Mouse (Mus musculus): Measurements from ENCODE around the gene Hus1b. TPM values are rescaled to one million over a fixed set of nuclear protein-coding genes. Genes with fewer than 3 reads are reported as not detected.

Gene Hus1b
- polyA plus RNA-seq, 1 experiment from 2014 or later: not detected

DNA sequence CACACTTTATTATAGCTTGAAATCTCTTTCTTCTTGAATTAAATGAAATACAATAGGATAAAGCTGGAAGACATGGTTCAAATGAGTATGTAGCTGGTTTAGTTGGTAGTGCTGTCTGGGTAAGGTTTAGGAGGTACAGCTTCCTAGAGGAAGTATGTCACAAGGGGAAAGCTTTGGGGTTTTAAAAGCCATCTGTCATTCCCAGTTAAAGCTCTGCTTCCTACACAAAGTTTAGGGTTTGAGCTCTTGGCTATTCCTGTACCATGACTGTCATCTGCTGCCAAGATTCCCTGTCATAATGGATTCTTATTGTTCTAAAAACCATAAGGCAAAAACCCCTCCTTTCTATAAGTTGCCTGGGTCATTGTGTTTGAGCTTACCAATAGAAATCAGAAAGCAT, 1.8 kb downstream of the Hus1b start:
- H3K9ac ChIP-seq (replicated peaks): no peak overlapping the region
- TF ChIP-seq EP300 (IDR thresholded peaks at IDR 0.05; ENCODE audit: low read depth): no peak
- TF ChIP-seq CTCF (IDR thresholded peaks at IDR 0.05; ENCODE audit: low read depth): no peak
- no peaks in the 10 kb centered on the region for H3K9me3 ChIP-seq (ENCODE audit: low read length)
- no peak overlapping the region for H3K4me2 ChIP-seq (ENCODE audit: low read depth, low read length)
- H3K4me1 ChIP-seq (ENCODE audit: insufficient read depth): 0 out of 2 replicates have a peak, but pooled peaks cover 6% of the 10 kb centered on the region
- ATAC-seq (no peak), DNase-seq (no peak)
- H3K36me3 ChIP-seq (replicated peaks; ENCODE audit: insufficient read depth, low read length): no peaks in the 10 kb centered on the region; the same call in 1 of the 2 replicates
- no peaks in the 10 kb centered on the region for H3K27me3 ChIP-seq (ENCODE audit: insufficient read depth, low read length)
- H3K4me3 ChIP-seq (ENCODE audit: low read depth, low read length): no peak overlapping the region
- no peak overlapping the region for H3K27ac ChIP-seq (ENCODE audit: low read depth)

DNA sequence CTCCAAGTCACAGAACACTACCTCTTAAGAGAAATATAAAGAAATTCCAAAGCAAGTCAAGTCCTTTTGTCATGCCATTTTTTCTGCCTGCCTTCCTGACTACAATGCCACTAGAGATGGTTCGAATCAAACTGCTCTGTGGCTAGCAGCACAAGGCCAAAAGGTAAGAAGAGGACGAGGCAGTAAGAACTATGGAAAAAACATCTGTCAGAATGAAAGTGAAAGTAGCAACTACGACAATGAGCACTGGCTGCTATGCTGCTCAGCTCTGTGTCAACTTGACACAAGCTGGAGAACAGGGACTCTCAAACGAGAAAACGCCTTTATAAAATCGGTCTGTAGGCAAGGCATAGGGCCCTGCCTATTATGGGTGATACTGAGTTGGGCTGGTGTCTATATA, 14.6 kb downstream of the Hus1b start:
- Histone ChIP-seq H3K9me3 (ENCODE audit: low read length) (no peaks in the 10 kb centered on the region), H3K4me3 (ENCODE audit: low read depth, low read length) (no peak overlapping the region), H3K9ac (replicated peaks) (no peak overlapping the region), H3K27ac (ENCODE audit: low read depth) (no peak overlapping the region), H3K4me2 (ENCODE audit: low read depth, low read length) (no peak overlapping the region), H3K4me1 (ENCODE audit: insufficient read depth) (no peaks in the 10 kb centered on the region), H3K36me3 (replicated peaks; ENCODE audit: insufficient read depth, low read length) (peaks cover 14% of the 10 kb centered on the region), H3K27me3 (ENCODE audit: insufficient read depth, low read length) (no peaks in the 10 kb centered on the region)
- DNase-seq (no peak), ATAC-seq (no peak)
- no peak for TF ChIP-seq CTCF (IDR thresholded peaks at IDR 0.05; ENCODE audit: low read depth)
- WGBS (ENCODE audit: insufficient replicate concordance): 74% methylated on average over 6 of the region's 6 CpGs

DNA sequence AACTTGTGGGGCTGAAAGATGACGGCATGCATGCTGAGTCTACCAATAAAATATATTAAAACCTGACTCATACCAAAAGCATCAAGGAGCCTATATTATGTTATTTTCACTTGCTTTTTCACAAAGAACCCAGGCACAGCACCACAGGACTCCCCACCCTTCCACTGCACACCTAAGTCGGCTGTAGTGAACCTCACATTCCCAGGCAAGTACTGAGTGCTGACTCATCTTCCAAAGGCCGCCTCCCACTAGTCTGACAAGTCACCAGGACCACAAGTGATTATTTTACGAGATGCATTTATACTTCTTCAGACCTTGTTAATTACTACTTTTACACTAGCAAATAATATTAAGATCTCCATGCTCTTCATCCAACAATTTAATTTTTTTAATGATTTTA, 15.9 kb downstream of the Hus1b start:
- Histone ChIP-seq H3K36me3 (replicated peaks; ENCODE audit: insufficient read depth, low read length) (peaks cover 9% of the 10 kb centered on the region), H3K27ac (ENCODE audit: low read depth) (no peak overlapping the region), H3K4me3 (ENCODE audit: low read depth, low read length) (no peak overlapping the region), H3K4me2 (ENCODE audit: low read depth, low read length) (no peak overlapping the region), H3K27me3 (ENCODE audit: insufficient read depth, low read length) (no peaks in the 10 kb centered on the region), H3K9me3 (ENCODE audit: low read length) (no peaks in the 10 kb centered on the region), H3K4me1 (ENCODE audit: insufficient read depth) (no peaks in the 10 kb centered on the region), H3K9ac (replicated peaks) (no peak overlapping the region)
- DNase-seq (no peak), ATAC-seq (peak; percentile 48; the same call in 1 of the 2 replicates)
- WGBS (ENCODE audit: insufficient replicate concordance): 65% methylated on average over 4 of the region's 4 CpGs
- TF ChIP-seq EP300 (IDR thresholded peaks at IDR 0.05; ENCODE audit: low read depth) (no peak), CTCF (IDR thresholded peaks at IDR 0.05; ENCODE audit: low read depth) (no peak)

DNA sequence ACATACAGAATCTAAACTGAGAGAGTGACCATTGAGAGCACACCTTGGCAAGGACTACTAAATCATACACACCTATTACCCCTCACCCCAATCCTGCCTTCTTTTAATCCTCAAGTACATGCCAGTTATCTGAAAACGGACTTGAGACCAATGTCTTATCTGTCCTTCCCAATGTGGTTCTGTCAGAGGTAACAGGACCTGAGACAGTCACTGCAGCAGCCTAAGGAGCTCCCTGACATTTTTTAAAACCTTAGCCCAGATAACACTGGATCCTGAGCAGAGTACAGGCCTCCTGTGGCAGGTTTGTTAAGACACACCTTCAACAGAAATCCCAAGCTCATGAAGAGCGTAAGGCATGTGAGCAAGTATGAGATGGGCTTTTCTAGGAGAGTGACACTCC, 18.4 kb downstream of the Hus1b start:
- H3K4me1 ChIP-seq (ENCODE audit: insufficient read depth): no peaks in the 10 kb centered on the region
- H3K36me3 ChIP-seq (replicated peaks; ENCODE audit: insufficient read depth, low read length): peaks cover 11% of the 10 kb centered on the region
- DNase-seq: no peak
- no peak overlapping the region for H3K27ac ChIP-seq (ENCODE audit: low read depth)
- H3K9ac ChIP-seq (replicated peaks): no peak overlapping the region
- H3K9me3 ChIP-seq (ENCODE audit: low read length): no peaks in the 10 kb centered on the region
- no peak overlapping the region for H3K4me2 ChIP-seq (ENCODE audit: low read depth, low read length)
- WGBS (ENCODE audit: insufficient replicate concordance): 66% methylated on average over 2 of the region's 2 CpGs
- TF ChIP-seq CTCF (IDR thresholded peaks at IDR 0.05; ENCODE audit: low read depth) (no peak), EP300 (IDR thresholded peaks at IDR 0.05; ENCODE audit: low read depth) (no peak)
- no peak for ATAC-seq
- H3K4me3 ChIP-seq (ENCODE audit: low read depth, low read length): no peak overlapping the region
- H3K27me3 ChIP-seq (ENCODE audit: insufficient read depth, low read length): no peaks in the 10 kb centered on the region

DNA sequence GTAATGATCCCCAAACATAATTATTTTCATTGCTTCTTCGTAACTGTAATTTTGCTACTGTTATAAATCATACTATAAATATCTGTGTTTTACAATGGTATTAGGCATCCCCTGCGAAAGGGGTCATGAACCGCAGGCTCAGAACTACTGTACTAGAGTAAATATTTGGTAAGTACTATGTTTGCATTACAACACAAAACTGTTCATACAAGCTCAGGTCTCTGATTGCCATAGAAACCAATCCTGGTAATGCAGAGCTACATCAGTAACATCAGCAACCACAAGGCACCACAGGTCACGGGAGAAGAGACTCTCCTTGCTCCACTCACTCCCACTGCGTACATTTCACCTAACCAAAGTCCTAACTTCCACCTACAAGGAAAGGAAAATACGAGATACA, 23.3 kb downstream of the Hus1b start:
- Histone ChIP-seq H3K4me1 (ENCODE audit: insufficient read depth) (no peaks in the 10 kb centered on the region), H3K4me3 (ENCODE audit: low read depth, low read length) (no peak overlapping the region), H3K4me2 (ENCODE audit: low read depth, low read length) (no peak overlapping the region), H3K27me3 (ENCODE audit: insufficient read depth, low read length) (no peaks in the 10 kb centered on the region), H3K9ac (replicated peaks) (no peak overlapping the region), H3K9me3 (ENCODE audit: low read length) (no peaks in the 10 kb centered on the region), H3K36me3 (replicated peaks; ENCODE audit: insufficient read depth, low read length) (peaks cover 10% of the 10 kb centered on the region; the same call in 1 of the 2 replicates), H3K27ac (ENCODE audit: low read depth) (no peak overlapping the region)
- peak; percentile 29; the same call in 1 of the 2 replicates for ATAC-seq
- DNase-seq: no peak
- WGBS (ENCODE audit: insufficient replicate concordance): 59% methylated on average over 6 of the region's 6 CpGs
- TF ChIP-seq CTCF (IDR thresholded peaks at IDR 0.05; ENCODE audit: low read depth): no peak
- TF ChIP-seq EP300 (IDR thresholded peaks at IDR 0.05; ENCODE audit: low read depth): no peak

DNA sequence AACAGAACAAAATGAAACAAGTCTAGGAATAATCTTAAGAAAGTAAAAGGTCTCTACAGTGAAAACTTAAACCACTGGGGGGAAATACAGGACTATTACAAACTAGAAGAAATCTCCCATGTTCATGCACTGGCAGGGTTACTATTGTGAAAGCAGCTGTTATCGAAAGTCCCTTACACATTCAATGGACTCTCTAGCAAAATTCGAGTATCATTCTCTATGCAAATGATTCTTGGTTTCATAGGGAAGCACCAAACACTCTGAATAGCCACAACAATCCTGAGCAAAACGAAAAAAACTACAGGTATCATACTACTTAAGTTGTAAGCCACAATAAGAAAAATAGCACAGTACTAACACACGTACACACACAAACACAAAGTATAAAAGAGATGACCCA, 25.6 kb downstream of the Hus1b start:
- DNase-seq (no peak), ATAC-seq (no peak)
- Histone ChIP-seq H3K4me3 (ENCODE audit: low read depth, low read length) (no peak overlapping the region), H3K4me2 (ENCODE audit: low read depth, low read length) (no peak overlapping the region), H3K27me3 (ENCODE audit: insufficient read depth, low read length) (no peaks in the 10 kb centered on the region), H3K9me3 (ENCODE audit: low read length) (no peaks in the 10 kb centered on the region), H3K4me1 (ENCODE audit: insufficient read depth) (no peaks in the 10 kb centered on the region), H3K36me3 (replicated peaks; ENCODE audit: insufficient read depth, low read length) (peaks cover 10% of the 10 kb centered on the region; the same call in 1 of the 2 replicates), H3K9ac (replicated peaks) (no peak overlapping the region), H3K27ac (ENCODE audit: low read depth) (no peak overlapping the region)
- no peak for TF ChIP-seq EP300 (IDR thresholded peaks at IDR 0.05; ENCODE audit: low read depth)
- no peak for TF ChIP-seq CTCF (IDR thresholded peaks at IDR 0.05; ENCODE audit: low read depth)
- 80% methylated on average over 4 of the region's 4 CpGs for WGBS (ENCODE audit: insufficient replicate concordance)

DNA sequence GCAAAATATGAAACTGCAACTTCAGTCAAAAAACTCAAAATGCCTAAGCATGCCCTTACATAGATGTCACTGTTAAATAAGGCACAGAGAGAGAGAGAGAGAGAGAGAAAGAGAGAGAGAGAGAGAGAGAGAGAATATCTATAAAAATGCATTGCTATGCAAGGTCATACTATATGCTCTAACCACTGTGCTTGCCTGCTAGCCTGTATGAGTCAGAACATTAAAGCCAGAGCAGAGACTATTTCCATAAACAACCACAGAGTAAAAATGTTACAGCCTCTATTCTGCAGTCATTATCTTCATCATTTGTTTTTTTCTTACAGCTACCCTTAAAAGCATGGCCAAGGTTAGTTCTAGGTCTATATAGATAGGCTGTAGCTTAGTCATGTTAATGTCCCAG, 33.8 kb downstream of the Hus1b start:
- no peak overlapping the region for H3K4me2 ChIP-seq (ENCODE audit: low read depth, low read length)
- no peak for ATAC-seq

More for the DNA sequence above, 33.8 kb downstream of the Hus1b start:
- H3K36me3 ChIP-seq (replicated peaks; ENCODE audit: insufficient read depth, low read length): peaks cover 18% of the 10 kb centered on the region
- H3K4me1 ChIP-seq (ENCODE audit: insufficient read depth): no peaks in the 10 kb centered on the region
- H3K9ac ChIP-seq (replicated peaks): no peak overlapping the region
- no peak overlapping the region for H3K4me3 ChIP-seq (ENCODE audit: low read depth, low read length)
- H3K27ac ChIP-seq (ENCODE audit: low read depth): no peak overlapping the region
- H3K9me3 ChIP-seq (ENCODE audit: low read length): no peaks in the 10 kb centered on the region
- DNase-seq: no peak
- TF ChIP-seq EP300 (IDR thresholded peaks at IDR 0.05; ENCODE audit: low read depth) (no peak), CTCF (IDR thresholded peaks at IDR 0.05; ENCODE audit: low read depth) (no peak)
- H3K27me3 ChIP-seq (ENCODE audit: insufficient read depth, low read length): no peaks in the 10 kb centered on the region

All from liver, postnatal 0 days (tissue).